Mouse (Mus musculus) kidney, postnatal 0 days (tissue): ENCODE measurements around the gene Ppp2r2c. TPM values are rescaled to one million over a fixed set of nuclear protein-coding genes. Genes with fewer than 3 reads are reported as not detected.
A peak's percentile ranks its signal among the peaks of the same experiment; 100 is the strongest.

Experiments used
- ATAC-seq: fragments of 200-750 bp; cut with Nextera tagmentation; replicated peaks from 2 replicates; pipeline ENCODE4 v1.8.0; 2017; ENCODE audit warnings: low read depth, moderate number of reproducible peaks, moderate TSS enrichment, moderate library complexity; ENCODE audit not compliant: low FRiP score
- DNase-seq: peaks from one replicate; pipeline ENCODE4 v3.0.0-alpha.2; 2016; ENCODE audit warnings: low spot score
- H3K27ac ChIP-seq: fragments of 300-500 bp; sonication (generic); 2 replicates; pipeline ENCODE4 v1.5.1; 2014; ENCODE audit warnings: mild to moderate bottlenecking
- H3K27me3 ChIP-seq: fragments of 300-500 bp; sonication (generic); 2 replicates; pipeline ENCODE4 v1.6.1; 2014; ENCODE audit warnings: low read length, mixed read lengths; ENCODE audit not compliant: insufficient read depth
- H3K36me3 ChIP-seq: fragments of 300-500 bp; sonication (generic); 2 replicates; pipeline ENCODE4 v1.6.1; 2014; ENCODE audit warnings: low read length, mixed read lengths; ENCODE audit not compliant: insufficient read depth
- H3K4me1 ChIP-seq: fragments of 300-500 bp; sonication (generic); replicated peaks from 2 replicates; pipeline ENCODE4 v1.6.1; 2014; ENCODE audit warnings: antibody characterized with exemption, low read length, mixed read lengths; ENCODE audit not compliant: insufficient read depth
- H3K4me2 ChIP-seq: fragments of 300-500 bp; sonication (generic); 2 replicates; pipeline ENCODE4 v1.6.1; 2014; ENCODE audit warnings: mild to moderate bottlenecking, low read length, moderate library complexity, mixed read lengths
- H3K4me3 ChIP-seq: fragments of 300-500 bp; sonication (generic); replicated peaks from 2 replicates; pipeline ENCODE4 v1.5.1; 2014; ENCODE audit warnings: low read depth, low read length
- H3K9ac ChIP-seq: fragments of 300-500 bp; sonication (generic); 2 replicates; pipeline ENCODE4 v1.6.1; 2014; ENCODE audit warnings: low read depth, low read length
- H3K9me3 ChIP-seq: fragments of 300-500 bp; sonication (generic); replicated peaks from 2 replicates; pipeline ENCODE4 v1.6.1; 2016; ENCODE audit warnings: low read length, inconsistent platforms, mixed read lengths
- CTCF ChIP-seq: IDR thresholded peaks from 2 replicates; pipeline ENCODE4 v1.5.1; 2016; ENCODE audit warnings: antibody characterized with exemption, low read depth, mild to moderate bottlenecking, moderate library complexity
- WGBS: fragments of 180-500 bp; shearing (Covaris S2); extraction: QIAGEN DNeasy Blood & Tissue Kit; methylation state at CpG from one replicate; pipeline ENCODE4 v1.1.7; 2014; 5-methylcytosine and 5-hydroxymethylcytosine counted together
- polyA plus RNA-seq: library from polyadenylated mRNA; unstranded; fragments of >200 nt; fragmentation: Nextera tagmentation; extraction: Ambion mirVana; gene quantifications from 2 replicates; pipeline ENCODE4 v1.2.1, GENCODE M21; 2015

Gene Ppp2r2c
- polyA plus RNA-seq, 1 experiment from 2014 or later: 0.11 TPM

GRCm38 (mm10) chr5:36851572-36851971 is 16.7 kb upstream of the Ppp2r2c start:
- WGBS: 39% methylated on average over 4 of the region's 4 CpGs
- Histone ChIP-seq H3K4me2 (no peak overlapping the region), H3K4me1 (no peaks in the 10 kb centered on the region), H3K36me3 (no peaks in the 10 kb centered on the region), H3K27me3 (no peaks in the 10 kb centered on the region), H3K9ac (no peak overlapping the region), H3K27ac (no peak overlapping the region), H3K9me3 (no peaks in the 10 kb centered on the region), H3K4me3 (no peak overlapping the region)
- DNase-seq (peak; percentile 16), ATAC-seq (no peak)
- TF ChIP-seq CTCF: no peak

GRCm38 (mm10) chr5:36855180-36855579 is 13.1 kb upstream of the Ppp2r2c start:
- H3K4me3 ChIP-seq: no peak overlapping the region
- 82% methylated on average over 3 of the region's 3 CpGs for WGBS
- H3K4me1 ChIP-seq: no peaks in the 10 kb centered on the region

GRCm38 (mm10) chr5:36856529-36856928 is 11.8 kb upstream of the Ppp2r2c start:
- 91% methylated on average over 7 of the region's 7 CpGs for WGBS
- Histone ChIP-seq H3K9me3 (no peaks in the 10 kb centered on the region), H3K27me3 (no peaks in the 10 kb centered on the region), H3K4me2 (no peak overlapping the region), H3K36me3 (no peaks in the 10 kb centered on the region), H3K4me1 (no peaks in the 10 kb centered on the region), H3K4me3 (no peak overlapping the region), H3K27ac (no peak overlapping the region), H3K9ac (no peak overlapping the region)
- no peak for ATAC-seq
- no peak for DNase-seq
- TF ChIP-seq CTCF: no peak

More at GRCm38 (mm10) chr5:36855180-36855579, 13.1 kb upstream of the Ppp2r2c start:
- H3K27me3 ChIP-seq: no peaks in the 10 kb centered on the region
- no peak overlapping the region for H3K27ac ChIP-seq
- no peak for DNase-seq
- no peaks in the 10 kb centered on the region for H3K9me3 ChIP-seq
- H3K36me3 ChIP-seq: no peaks in the 10 kb centered on the region
- ATAC-seq: no peak
- no peak overlapping the region for H3K4me2 ChIP-seq
- H3K9ac ChIP-seq: no peak overlapping the region
- TF ChIP-seq CTCF: no peak

- no peak overlapping the region for H3K9ac ChIP-seq
- H3K36me3 ChIP-seq: no peaks in the 10 kb centered on the region
- DNase-seq (no peak), ATAC-seq (no peak)
- TF ChIP-seq CTCF: no peak
- no peaks in the 10 kb centered on the region for H3K4me1 ChIP-seq
- no peaks in the 10 kb centered on the region for H3K9me3 ChIP-seq
- H3K27ac ChIP-seq: no peak overlapping the region
- H3K27me3 ChIP-seq: no peaks in the 10 kb centered on the region
- WGBS: 64% methylated on average over 5 of the region's 5 CpGs
- H3K4me2 ChIP-seq: no peak overlapping the region
- no peak overlapping the region for H3K4me3 ChIP-seq
These were observed 10.8 kb upstream of the Ppp2r2c start for GRCm38 (mm10) chr5:36857546-36857945.

GRCm38 (mm10) chr5:36861084-36861483 is 7.2 kb upstream of the Ppp2r2c start:
- TF ChIP-seq CTCF: peak; percentile 48
- DNase-seq: no peak
- 94% methylated on average over 2 of the region's 2 CpGs for WGBS

GRCm38 (mm10) chr5:36866701-36867250 is 1.5 kb upstream of the Ppp2r2c start:
- no peaks in the 10 kb centered on the region for H3K36me3 ChIP-seq
- no peaks in the 10 kb centered on the region for H3K9me3 ChIP-seq
- H3K9ac ChIP-seq: no peak overlapping the region
- peaks cover 10% of the 10 kb centered on the region for H3K4me1 ChIP-seq
- WGBS: 68% methylated on average over 7 of the region's 7 CpGs
- no peak overlapping the region for H3K27ac ChIP-seq
- no peak overlapping the region for H3K4me2 ChIP-seq
- ATAC-seq: no peak
- TF ChIP-seq CTCF: no peak
- H3K27me3 ChIP-seq: peaks cover 62% of the 10 kb centered on the region
- no peak for DNase-seq
- H3K4me3 ChIP-seq: no peak overlapping the region

More at GRCm38 (mm10) chr5:36861084-36861483, 7.2 kb upstream of the Ppp2r2c start:
- Histone ChIP-seq H3K4me2 (no peak overlapping the region), H3K36me3 (no peaks in the 10 kb centered on the region), H3K9ac (no peak overlapping the region), H3K4me3 (no peak overlapping the region), H3K27ac (no peak overlapping the region), H3K27me3 (peaks cover 7% of the 10 kb centered on the region), H3K4me1 (no peaks in the 10 kb centered on the region), H3K9me3 (no peaks in the 10 kb centered on the region)
- no peak for ATAC-seq

- TF ChIP-seq CTCF: no peak
- H3K4me2 ChIP-seq: no peak overlapping the region
- WGBS: 8% methylated on average over 6 of the region's 6 CpGs
These were observed 752 bp upstream of the Ppp2r2c start for GRCm38 (mm10) chr5:36867561-36867960.

More at GRCm38 (mm10) chr5:36867561-36867960, 752 bp upstream of the Ppp2r2c start:
- ATAC-seq: no peak
- no peak overlapping the region for H3K9ac ChIP-seq
- H3K27ac ChIP-seq: no peak overlapping the region
- H3K36me3 ChIP-seq: no peaks in the 10 kb centered on the region
- DNase-seq: no peak
- peaks cover 64% of the 10 kb centered on the region for H3K27me3 ChIP-seq
- H3K4me3 ChIP-seq: no peak overlapping the region
- peaks cover 10% of the 10 kb centered on the region for H3K4me1 ChIP-seq
- H3K9me3 ChIP-seq: no peaks in the 10 kb centered on the region
